Mouse (Mus musculus): ENCODE data around the gene Olfr994.

Gene Olfr994

GRCm38 (mm10) chr2:85436351-85436750, at the start of gene Olfr994:
Gene Olfr994, minus strand, starts transcription at chr2:85436451.
- DNase-seq (ENCODE audit: low spot score in 2 of 2) = no peak

- no peak for DNase-seq (ENCODE audit: low spot score in 2 of 2)
Observed at GRCm38 (mm10) chr2:85466801-85467325, 30.6 kb upstream of the Olfr994 start.

GRCm38 (mm10) chr2:85443539-85443938, 7.3 kb upstream of the Olfr994 start, which contains the start of gene Olfr995:
Gene Olfr995, minus strand, starts transcription at chr2:85443639.
- no peak for DNase-seq (ENCODE audit: low spot score in 2 of 2)

GRCm38 (mm10) chr2:85442546-85442945, 6.3 kb upstream of the Olfr994 start:
- DNase-seq (ENCODE audit: low spot score in 2 of 2) = no peak

GRCm38 (mm10) chr2:85425893-85426292, 10.4 kb downstream of the Olfr994 start:
- DNase-seq (ENCODE audit: low spot score in 2 of 2) = no peak

GRCm38 (mm10) chr2:85414777-85415176, 21.5 kb downstream of the Olfr994 start, which contains the start of gene Olfr993:
Gene Olfr993, minus strand, starts transcription at chr2:85414877.
- no peak for DNase-seq (ENCODE audit: low spot score in 2 of 2)

GRCm38 (mm10) chr2:85409369-85409768, 26.9 kb downstream of the Olfr994 start, which contains the start of gene Olfr992:
Gene Olfr992, minus strand, starts transcription at chr2:85409469.
- DNase-seq (ENCODE audit: low spot score in 2 of 2) = no peak

All from frontal cortex, postnatal 14 days (tissue).